Mouse (Mus musculus) liver, embryonic 12.5 days (tissue): ENCODE data around the gene Ppp2r1b. TPM values are rescaled to one million over a fixed set of nuclear protein-coding genes. Genes with fewer than 3 reads are reported as not detected.

Experiments
- ATAC-seq: fragments of 200-750 bp; cut with Nextera tagmentation; 2 replicates; pipeline ENCODE4 v1.8.0; 2017; ENCODE audit warnings: moderate number of reproducible peaks, mild to moderate bottlenecking, moderate library complexity
- H3K27ac ChIP-seq: fragments of 300-500 bp; sonication (generic); 2 replicates; pipeline ENCODE4 v1.5.1; 2016; ENCODE audit warnings: mild to moderate bottlenecking
- H3K27me3 ChIP-seq: fragments of 300-500 bp; sonication (generic); replicated peaks from 2 replicates; pipeline ENCODE4 v1.6.1; 2016; ENCODE audit warnings: mild to moderate bottlenecking, moderate library complexity
- H3K36me3 ChIP-seq: fragments of 300-500 bp; sonication (generic); 2 replicates; pipeline ENCODE4 v1.6.1; 2016; ENCODE audit warnings: mild to moderate bottlenecking, moderate library complexity
- H3K4me1 ChIP-seq: fragments of 300-500 bp; sonication (generic); 2 replicates; pipeline ENCODE4 v1.6.1; 2016
- H3K4me2 ChIP-seq: fragments of 300-500 bp; sonication (generic); 2 replicates; pipeline ENCODE4 v1.6.1; 2016; ENCODE audit warnings: mild to moderate bottlenecking, moderate library complexity
- H3K4me3 ChIP-seq: fragments of 300-500 bp; sonication (generic); 2 replicates; pipeline ENCODE4 v1.5.1; 2016; ENCODE audit warnings: mild to moderate bottlenecking, moderate library complexity
- H3K9ac ChIP-seq: fragments of 300-500 bp; sonication (generic); 2 replicates; pipeline ENCODE4 v1.6.1; 2016; ENCODE audit warnings: mild to moderate bottlenecking, moderate library complexity
- H3K9me3 ChIP-seq: fragments of 300-500 bp; sonication (generic); replicated peaks from 2 replicates; pipeline ENCODE4 v1.6.1; 2016; ENCODE audit warnings: mild to moderate bottlenecking, moderate library complexity
- WGBS: fragments of 180-500 bp; shearing (Covaris S2); methylation state at CpG from one replicate; pipeline ENCODE4 v1.1.7; 2016; ENCODE audit not compliant: insufficient replicate concordance; 5-methylcytosine and 5-hydroxymethylcytosine counted together
- polyA plus RNA-seq: library from polyadenylated mRNA; unstranded; fragments of >200 nt; fragmentation: Nextera tagmentation; extraction: Ambion mirVana; gene quantifications from 2 replicates; pipeline ENCODE4 v1.2.1, GENCODE M21; 2016

Gene Ppp2r1b
- polyA plus RNA-seq, 1 experiment from 2014 or later: 137 TPM

- Histone ChIP-seq H3K9me3 (no peaks in the 10 kb centered on the region), H3K36me3 (peaks cover 87% of the 10 kb centered on the region), H3K4me2 (no peak overlapping the region), H3K4me3 (no peak overlapping the region), H3K27me3 (no peaks in the 10 kb centered on the region), H3K27ac (no peak overlapping the region), H3K4me1 (peaks cover 4% of the 10 kb centered on the region; the same call in 1 of the 2 replicates), H3K9ac (no peak overlapping the region)
- ATAC-seq: no peak
- 83% methylated on average over 3 of the region's 3 CpGs for WGBS
These were observed 45.5 kb downstream of the Ppp2r1b start for GRCm38 (mm10) chr9:50890494-50891090.

GRCm38 (mm10) chr9:50893665-50894064, 48.6 kb downstream of the Ppp2r1b start:
- Histone ChIP-seq H3K27me3 (no peaks in the 10 kb centered on the region), H3K9me3 (no peaks in the 10 kb centered on the region), H3K4me2 (no peak overlapping the region), H3K4me3 (no peak overlapping the region), H3K4me1 (0 out of 2 replicates have a peak, but pooled peaks cover 4% of the 10 kb centered on the region), H3K9ac (no peak overlapping the region), H3K27ac (no peak overlapping the region), H3K36me3 (peaks cover 89% of the 10 kb centered on the region)
- 89% methylated on average over 4 of the region's 4 CpGs for WGBS
- ATAC-seq: no peak

- H3K4me2 ChIP-seq: no peak overlapping the region
- WGBS: 76% methylated on average over 7 of the region's 7 CpGs
- H3K27ac ChIP-seq: no peak overlapping the region
- peaks cover 6% of the 10 kb centered on the region for H3K4me1 ChIP-seq
- no peak overlapping the region for H3K9ac ChIP-seq
- peaks cover 71% of the 10 kb centered on the region for H3K36me3 ChIP-seq
- H3K9me3 ChIP-seq: no peaks in the 10 kb centered on the region
- H3K27me3 ChIP-seq: no peaks in the 10 kb centered on the region
- no peak for ATAC-seq
- H3K4me3 ChIP-seq: no peak overlapping the region
These were observed 55.2 kb downstream of the Ppp2r1b start for GRCm38 (mm10) chr9:50900026-50900920.

GRCm38 (mm10) chr9:50904196-50904847, 59.2 kb downstream of the Ppp2r1b start:
- peaks cover 15% of the 10 kb centered on the region for H3K4me1 ChIP-seq
- peaks cover 55% of the 10 kb centered on the region for H3K36me3 ChIP-seq
- 65% methylated on average over 6 of the region's 6 CpGs for WGBS
- H3K9me3 ChIP-seq: no peaks in the 10 kb centered on the region
- no peak overlapping the region for H3K4me2 ChIP-seq
- no peak overlapping the region for H3K27ac ChIP-seq
- H3K4me3 ChIP-seq: no peak overlapping the region
- no peak overlapping the region for H3K9ac ChIP-seq
- no peaks in the 10 kb centered on the region for H3K27me3 ChIP-seq
- ATAC-seq: no peak

- Histone ChIP-seq H3K36me3 (peaks cover 51% of the 10 kb centered on the region), H3K4me2 (no peak overlapping the region), H3K4me3 (no peak overlapping the region), H3K4me1 (peaks cover 15% of the 10 kb centered on the region), H3K9me3 (no peaks in the 10 kb centered on the region), H3K27me3 (no peaks in the 10 kb centered on the region), H3K9ac (no peak overlapping the region), H3K27ac (no peak overlapping the region)
- WGBS: 60% methylated on average over 3 of the region's 3 CpGs
- ATAC-seq: no peak
These were observed 60.2 kb downstream of the Ppp2r1b start for GRCm38 (mm10) chr9:50905321-50905720.

- Histone ChIP-seq H3K4me2 (no peak overlapping the region), H3K4me3 (no peak overlapping the region), H3K27me3 (no peaks in the 10 kb centered on the region), H3K27ac (no peak overlapping the region), H3K9me3 (no peaks in the 10 kb centered on the region), H3K36me3 (peaks cover 69% of the 10 kb centered on the region), H3K9ac (no peak overlapping the region), H3K4me1 (no peaks in the 10 kb centered on the region)
- 83% methylated on average over 7 of the region's 7 CpGs for WGBS
- ATAC-seq: no peak
These were observed 66.9 kb downstream of the Ppp2r1b start for GRCm38 (mm10) chr9:50911861-50912515.

GRCm38 (mm10) chr9:50918131-50918530, 73.0 kb downstream of the Ppp2r1b start:
- peaks cover 47% of the 10 kb centered on the region for H3K4me1 ChIP-seq
- peaks cover 38% of the 10 kb centered on the region for H3K36me3 ChIP-seq
- H3K9ac ChIP-seq: no peak overlapping the region
- ATAC-seq: no peak
- H3K9me3 ChIP-seq: no peaks in the 10 kb centered on the region
- no peaks in the 10 kb centered on the region for H3K27me3 ChIP-seq
- no peak overlapping the region for H3K4me3 ChIP-seq
- 84% methylated on average over 3 of the region's 3 CpGs for WGBS
- H3K27ac ChIP-seq: no peak overlapping the region
- H3K4me2 ChIP-seq: no peak overlapping the region

- Histone ChIP-seq H3K9me3 (no peaks in the 10 kb centered on the region), H3K9ac (no peak overlapping the region), H3K36me3 (peaks cover 24% of the 10 kb centered on the region), H3K4me2 (peak overlapping the region; percentile 12; the same call in 1 of the 2 replicates), H3K4me1 (peaks cover 60% of the 10 kb centered on the region), H3K4me3 (no peak overlapping the region), H3K27ac (peak overlapping the region; percentile 46), H3K27me3 (no peaks in the 10 kb centered on the region)
- 71% methylated on average over 2 of the region's 2 CpGs for WGBS
- peak; percentile 53 for ATAC-seq
These were observed 74.5 kb downstream of the Ppp2r1b start for GRCm38 (mm10) chr9:50919554-50919953.

- Histone ChIP-seq H3K4me1 (peaks cover 71% of the 10 kb centered on the region), H3K9ac (no peak overlapping the region), H3K27ac (peak overlapping the region; percentile 79; the same call in 1 of the 2 replicates), H3K4me2 (no peak overlapping the region), H3K9me3 (no peaks in the 10 kb centered on the region), H3K36me3 (peaks cover 11% of the 10 kb centered on the region), H3K27me3 (no peaks in the 10 kb centered on the region), H3K4me3 (no peak overlapping the region)
- 80% methylated on average over 3 of the region's 3 CpGs for WGBS
- no peak for ATAC-seq
These were observed 76.1 kb downstream of the Ppp2r1b start for GRCm38 (mm10) chr9:50920933-50921895.

GRCm38 (mm10) chr9:50922363-50923153, 77.5 kb downstream of the Ppp2r1b start:
- Histone ChIP-seq H3K27me3 (no peaks in the 10 kb centered on the region), H3K4me2 (peak overlapping the region; percentile 51), H3K4me3 (no peak overlapping the region), H3K9me3 (no peaks in the 10 kb centered on the region), H3K27ac (peak overlapping the region; percentile 79), H3K9ac (peak overlapping the region; percentile 22; the same call in 1 of the 2 replicates), H3K36me3 (peaks cover under 1% of the 10 kb centered on the region), H3K4me1 (peaks cover 79% of the 10 kb centered on the region)
- 56% methylated on average over 5 of the region's 5 CpGs for WGBS
- ATAC-seq: peak; percentile 81
